Mouse (Mus musculus): Measurements from ENCODE around the gene Polr1b.

Gene Polr1b

GRCm38 (mm10) chr2:129100784-129101310 is at the start of gene Polr1b:
Polr1b (plus strand) TSS chr2:129100995.
- DNase-seq (ENCODE audit: low spot score in 2 of 2), result peak; percentile 85 to 91

GRCm38 (mm10) chr2:129052451-129052983 is 48.3 kb upstream of the Polr1b start:
- DNase-seq (ENCODE audit: low spot score in 2 of 2), result no peak

- DNase-seq (ENCODE audit: low spot score in 2 of 2), result no peak
These were observed 45.1 kb upstream of the Polr1b start for GRCm38 (mm10) chr2:129055741-129056140.

GRCm38 (mm10) chr2:129056597-129056996 is 44.2 kb upstream of the Polr1b start:
- peak in 1 of 2 experiments; percentile 28 for DNase-seq (ENCODE audit: low spot score in 2 of 2)

- no peak for DNase-seq (ENCODE audit: low spot score in 2 of 2)
These were observed 43.5 kb upstream of the Polr1b start for GRCm38 (mm10) chr2:129057256-129057655.

GRCm38 (mm10) chr2:129057920-129058361 is 42.9 kb upstream of the Polr1b start:
- no peak for DNase-seq (ENCODE audit: low spot score in 2 of 2)

- DNase-seq (ENCODE audit: low spot score in 2 of 2), result no peak
These were observed 39.2 kb upstream of the Polr1b start for GRCm38 (mm10) chr2:129061456-129062059.

- peak; percentile 69 to 86 for DNase-seq (ENCODE audit: low spot score in 2 of 2)
These were observed 35.1 kb upstream of the Polr1b start, which contains the start of gene Ttl for GRCm38 (mm10) chr2:129065437-129066282. Ttl (plus strand) TSS chr2:129065942.

- DNase-seq (ENCODE audit: low spot score in 2 of 2), result peak; percentile 23 to 67
These were observed 34.5 kb upstream of the Polr1b start for GRCm38 (mm10) chr2:129066326-129066725.

GRCm38 (mm10) chr2:129070296-129070695 is 30.5 kb upstream of the Polr1b start:
- DNase-seq (ENCODE audit: low spot score in 2 of 2), result no peak

GRCm38 (mm10) chr2:129078313-129078712 is 22.5 kb upstream of the Polr1b start:
- peak in 1 of 2 experiments; percentile 29 for DNase-seq (ENCODE audit: low spot score in 2 of 2)

GRCm38 (mm10) chr2:129079194-129079593 is 21.6 kb upstream of the Polr1b start:
- no peak for DNase-seq (ENCODE audit: low spot score in 2 of 2)

- DNase-seq (ENCODE audit: low spot score in 2 of 2), result no peak
These were observed 19.7 kb upstream of the Polr1b start for GRCm38 (mm10) chr2:129081097-129081496.

GRCm38 (mm10) chr2:129083514-129083913 is 17.3 kb upstream of the Polr1b start:
- DNase-seq (ENCODE audit: low spot score in 2 of 2), result no peak

- no peak for DNase-seq (ENCODE audit: low spot score in 2 of 2)
These were observed 15.8 kb upstream of the Polr1b start for GRCm38 (mm10) chr2:129084959-129085358.

- no peak for DNase-seq (ENCODE audit: low spot score in 2 of 2)
These were observed 13.3 kb upstream of the Polr1b start for GRCm38 (mm10) chr2:129087520-129087919.

- DNase-seq (ENCODE audit: low spot score in 2 of 2), result no peak
These were observed 10.4 kb upstream of the Polr1b start for GRCm38 (mm10) chr2:129090370-129090769.

- no peak for DNase-seq (ENCODE audit: low spot score in 2 of 2)
These were observed 8.0 kb upstream of the Polr1b start for GRCm38 (mm10) chr2:129092810-129093209.

GRCm38 (mm10) chr2:129093926-129094724 is 6.7 kb upstream of the Polr1b start:
- DNase-seq (ENCODE audit: low spot score in 2 of 2), result no peak

GRCm38 (mm10) chr2:129112924-129113323 is 12.1 kb downstream of the Polr1b start:
- no peak for DNase-seq (ENCODE audit: low spot score in 2 of 2)

GRCm38 (mm10) chr2:129115706-129116367 is 15.0 kb downstream of the Polr1b start:
- DNase-seq (ENCODE audit: low spot score in 2 of 2), result no peak
